Mouse (Mus musculus): ENCODE measurements at regions not wholly inside any gene's neighbourhood (a gene's known extent, or its start where the extent isn't known, plus 50 kb on each side); places are given as distances from the start of the nearest gene placed in this dataset.

DNA sequence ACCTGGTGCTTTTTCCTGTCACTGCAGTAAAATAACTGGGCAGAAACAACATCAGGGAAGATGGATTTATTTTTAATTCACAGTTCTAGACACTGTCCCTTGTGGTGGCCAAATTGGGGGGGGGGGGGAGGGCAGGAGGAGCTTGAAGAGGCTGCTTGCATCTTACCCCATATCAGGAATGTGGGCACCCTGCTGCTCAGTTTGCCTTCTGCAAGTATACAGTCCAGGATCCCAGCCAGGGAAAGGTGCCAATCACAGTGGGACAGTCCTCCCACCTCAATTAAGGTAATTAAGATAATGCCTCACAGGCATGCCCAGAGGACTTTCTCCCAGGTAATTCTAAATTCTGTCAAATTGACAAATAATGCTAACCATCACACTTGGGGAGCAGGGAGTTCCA lies 179.2 kb upstream of the Zmiz1 start:
- DNase-seq (ENCODE audit: low read depth, low spot score): no peak

- DNase-seq (ENCODE audit: low read depth, low spot score): no peak
Observed at GRCm38 (mm10) chr14:25292557-25292956, 166.4 kb upstream of the Zmiz1 start.

- DNase-seq (ENCODE audit: low read depth, low spot score): no peak
Observed at GRCm38 (mm10) chr14:25294226-25294625, 164.8 kb upstream of the Zmiz1 start.

- DNase-seq (ENCODE audit: low read depth, low spot score): no peak
Observed at GRCm38 (mm10) chr14:25295688-25296350, 163.2 kb upstream of the Zmiz1 start.

DNA sequence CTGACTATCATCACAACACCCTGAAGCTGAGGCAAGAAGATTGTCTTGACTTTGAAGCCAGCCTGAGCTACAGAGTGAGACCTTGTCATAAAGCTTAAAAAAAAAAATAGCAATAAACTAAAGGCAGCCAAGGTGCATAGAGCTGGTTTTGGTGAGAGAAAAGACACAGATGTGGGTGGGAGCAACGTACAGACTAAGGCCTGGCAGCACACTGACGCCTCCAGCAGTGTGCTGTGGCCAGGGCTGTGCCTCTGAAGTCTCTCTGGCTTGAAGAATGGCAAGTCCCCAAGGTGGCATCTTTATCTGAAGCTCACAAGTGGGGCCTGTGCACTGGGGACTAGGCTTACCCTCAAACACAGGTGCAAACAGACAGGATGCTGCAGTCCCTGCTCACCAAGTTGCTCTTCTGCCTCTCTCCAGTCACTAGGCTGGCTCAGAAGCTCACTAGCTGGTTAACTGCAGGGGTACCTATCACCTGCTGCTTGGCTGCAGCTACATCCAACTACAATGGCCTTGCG lies 159.3 kb upstream of the Zmiz1 start:
- no peak for DNase-seq (ENCODE audit: low read depth, low spot score)

DNA sequence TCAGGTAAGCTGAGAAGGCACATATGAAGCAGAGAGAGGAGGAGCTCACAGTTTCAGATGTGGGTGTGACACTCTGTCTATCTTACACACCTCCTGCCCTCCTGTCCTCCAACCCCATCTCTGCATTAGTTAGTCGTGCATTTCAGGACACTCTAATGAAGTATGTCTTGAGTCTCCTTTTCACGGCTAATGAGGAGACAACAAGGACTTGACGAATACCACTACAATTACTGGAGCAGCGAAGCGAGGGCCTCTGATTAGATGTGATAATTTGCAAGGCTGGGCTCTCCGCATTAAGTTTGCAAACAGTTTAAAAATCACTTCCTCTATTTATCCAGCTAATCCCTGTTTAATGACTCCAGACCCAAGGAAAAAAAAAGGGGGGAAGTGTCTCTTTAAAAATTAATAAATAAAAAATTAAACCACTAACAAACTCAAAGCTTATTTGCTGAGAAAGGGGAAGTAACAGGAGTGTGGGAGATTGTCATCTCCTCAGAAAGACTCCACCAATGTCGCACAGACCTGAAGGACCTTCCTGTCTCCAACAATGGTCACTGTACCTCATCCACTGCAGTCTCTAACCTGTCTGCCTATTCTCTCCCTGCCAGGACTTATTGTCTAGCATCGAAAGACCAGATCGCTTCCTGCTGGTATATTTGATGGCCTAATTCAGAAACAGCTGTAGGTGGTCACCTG lies 157.5 kb upstream of the Zmiz1 start:
- no peak for DNase-seq (ENCODE audit: low read depth, low spot score)

DNA sequence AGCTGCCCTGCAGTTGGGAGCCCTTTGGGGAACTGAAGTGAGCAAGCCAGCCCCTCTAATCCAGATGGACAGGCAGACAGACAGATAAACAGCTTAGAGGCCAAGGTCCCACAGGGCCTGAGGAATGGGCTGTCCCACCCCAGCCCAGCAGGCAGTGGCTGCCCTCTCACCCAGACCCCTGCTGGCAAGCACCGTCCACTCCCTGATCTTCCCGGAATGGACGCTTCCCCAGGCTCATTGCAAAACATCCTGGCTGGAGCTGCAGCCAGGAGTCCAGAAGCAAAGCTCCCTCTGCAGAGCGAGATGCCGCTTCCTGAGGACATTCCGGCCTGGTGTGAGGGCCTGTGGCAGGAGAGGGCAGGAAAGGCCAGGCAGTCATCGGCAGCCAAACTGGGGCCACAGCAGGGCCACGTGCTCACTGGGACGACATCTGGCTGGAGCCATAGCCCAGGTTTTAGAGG lies 154.6 kb upstream of the Zmiz1 start:
- no peak for DNase-seq (ENCODE audit: low read depth, low spot score)

DNA sequence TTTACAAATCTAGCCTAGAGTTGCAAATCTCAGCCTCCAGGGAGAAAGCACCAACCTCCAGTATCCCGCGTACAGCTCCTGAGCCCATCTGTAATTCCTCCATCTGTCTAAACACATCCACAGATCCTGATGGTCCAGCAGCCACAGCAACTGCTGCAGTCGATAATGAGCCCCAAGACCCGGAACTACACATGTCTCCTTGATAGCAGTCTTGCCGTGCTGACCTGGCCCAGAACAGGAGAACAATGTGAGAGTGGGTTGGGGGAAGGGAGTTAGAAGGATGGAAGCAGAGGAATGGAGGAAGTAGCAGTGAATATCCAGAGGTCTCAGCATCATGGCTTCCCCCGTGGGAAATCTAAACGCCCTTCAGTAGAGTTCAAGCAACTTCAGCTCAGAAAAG lies 152.8 kb upstream of the Zmiz1 start:
- no peak for DNase-seq (ENCODE audit: low read depth, low spot score)

- no peak for DNase-seq (ENCODE audit: low read depth, low spot score)
Observed at GRCm38 (mm10) chr14:25306961-25307654, 151.9 kb upstream of the Zmiz1 start.

DNA sequence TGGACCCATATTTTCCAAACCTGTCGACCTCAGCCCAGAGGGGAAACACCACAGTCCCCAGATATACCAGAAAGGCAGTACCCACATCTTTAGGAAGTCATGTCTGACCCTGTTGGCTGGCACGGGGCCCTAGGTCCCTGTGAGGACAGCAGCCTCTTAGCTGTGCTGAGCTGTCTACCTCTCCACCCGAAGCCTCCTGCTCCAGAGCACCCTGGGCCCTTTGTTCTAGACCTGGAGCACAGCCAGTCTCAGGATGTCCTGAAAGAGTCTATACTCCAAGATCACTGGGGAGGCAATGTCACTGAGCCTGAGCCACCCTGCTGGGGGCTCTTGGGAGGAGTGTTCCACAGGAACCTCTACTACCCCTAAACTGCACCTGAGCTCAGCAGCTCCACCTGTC lies 150.9 kb upstream of the Zmiz1 start:
- no peak for DNase-seq (ENCODE audit: low read depth, low spot score)

GRCm38 (mm10) chr14:25310671-25311151 lies 148.3 kb upstream of the Zmiz1 start:
- no peak for DNase-seq (ENCODE audit: low read depth, low spot score)

DNA sequence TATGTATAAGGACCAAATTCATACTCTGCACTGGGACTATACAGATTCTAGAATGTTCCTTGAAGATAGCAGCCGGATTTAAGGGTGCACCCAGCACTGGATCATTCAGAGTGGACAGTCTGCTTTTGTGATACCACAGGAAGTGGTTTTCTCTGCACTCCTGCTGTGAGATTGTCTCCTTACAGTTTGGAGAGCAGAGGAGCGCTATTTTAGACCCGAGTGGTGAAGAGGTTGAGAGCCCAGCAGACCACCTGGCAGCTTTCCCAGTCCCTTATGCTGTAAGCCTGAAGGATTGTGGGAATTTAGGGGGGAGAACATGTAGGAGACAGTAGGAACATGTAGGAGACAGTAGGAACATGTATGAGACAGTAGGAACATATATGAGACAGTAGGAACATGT lies 147.5 kb upstream of the Zmiz1 start:
- no peak for DNase-seq (ENCODE audit: low read depth, low spot score)

DNA sequence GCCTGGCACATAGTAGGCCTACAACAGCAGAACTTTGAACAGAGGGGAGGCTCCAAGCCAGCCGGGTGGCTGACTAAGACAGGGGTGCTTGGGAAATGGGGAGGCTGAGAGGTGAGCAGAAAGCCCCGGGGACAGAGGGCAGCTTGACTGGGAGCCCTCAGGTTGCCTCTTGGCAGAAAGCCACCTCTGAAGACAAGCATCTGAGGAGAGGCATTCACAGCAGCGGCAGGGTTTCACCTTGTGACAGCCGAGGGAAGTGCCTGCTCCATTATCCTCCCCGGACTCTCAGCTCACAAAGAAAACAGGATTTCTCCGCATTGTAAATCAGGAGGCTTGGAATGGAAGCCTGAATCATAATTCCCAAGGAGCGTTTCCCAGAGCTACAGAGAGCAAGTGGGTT lies 146.8 kb upstream of the Zmiz1 start:
- DNase-seq (ENCODE audit: low read depth, low spot score): no peak

- no peak for DNase-seq (ENCODE audit: low read depth, low spot score)
Observed at GRCm38 (mm10) chr14:25312814-25313426, 146.1 kb upstream of the Zmiz1 start.

GRCm38 (mm10) chr14:25313693-25314240 lies 145.2 kb upstream of the Zmiz1 start:
- no peak for DNase-seq (ENCODE audit: low read depth, low spot score)

DNA sequence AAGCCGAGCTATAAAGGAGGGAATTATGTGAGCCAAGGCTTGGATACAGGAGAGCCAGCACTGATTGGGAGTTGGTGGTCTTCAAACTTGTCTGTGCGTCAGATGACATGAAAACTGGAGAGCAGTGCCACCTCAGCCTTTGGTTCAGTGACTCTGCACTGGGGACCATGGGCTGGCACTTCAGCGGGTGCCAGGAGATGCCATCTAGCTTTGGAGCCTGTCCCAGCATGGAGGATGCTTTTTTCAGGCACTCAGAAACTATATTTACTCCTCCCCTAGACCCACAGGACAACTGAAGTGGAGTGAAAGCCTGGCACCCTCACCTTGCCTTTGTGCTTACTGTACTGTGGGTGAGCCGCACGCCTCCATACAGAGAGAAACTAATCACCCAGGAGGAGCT lies 142.5 kb upstream of the Zmiz1 start:
- no peak for DNase-seq (ENCODE audit: low read depth, low spot score)

DNA sequence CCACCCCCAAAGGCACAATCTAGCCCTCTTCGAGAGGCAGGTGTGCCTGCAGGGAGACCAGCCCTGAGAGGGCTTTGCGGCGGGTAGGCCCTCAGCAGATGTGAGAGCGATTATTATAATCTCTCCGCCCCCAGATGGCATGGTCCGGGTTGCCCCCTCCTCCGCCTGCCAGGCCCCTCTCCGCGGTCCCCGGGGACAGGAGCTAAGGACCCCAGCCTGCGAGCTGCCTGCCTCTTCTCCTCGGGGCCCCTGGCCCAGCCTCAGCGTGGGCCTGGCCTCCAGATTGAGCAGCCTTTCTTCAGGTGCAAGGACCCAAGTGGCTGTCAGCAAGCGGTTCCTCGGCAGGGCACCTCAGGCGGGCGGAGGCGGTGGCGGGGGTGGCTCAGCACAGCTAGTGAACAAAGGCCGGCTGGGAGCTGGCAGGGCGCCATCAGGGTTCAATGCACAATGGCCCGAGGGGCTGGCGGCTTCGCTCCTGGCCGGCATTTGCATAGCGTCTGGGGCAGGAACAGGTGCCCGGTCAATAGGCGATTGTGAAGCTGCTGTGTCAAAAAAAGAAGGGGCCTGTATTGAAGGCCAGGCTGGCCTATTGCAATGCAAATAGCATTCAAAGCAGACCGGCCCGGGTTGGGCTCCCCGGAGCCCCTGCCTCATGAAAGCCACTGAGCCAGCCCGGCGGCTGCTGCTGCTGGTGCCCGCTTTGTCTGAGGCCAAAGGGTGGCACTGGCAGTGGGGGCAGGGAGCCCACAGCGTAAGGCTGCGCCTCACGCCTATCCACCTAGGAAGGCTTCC lies 141.1 kb upstream of the Zmiz1 start:
- DNase-seq (ENCODE audit: low read depth, low spot score): peak; percentile 83

GRCm38 (mm10) chr14:25318909-25319308 lies 140.1 kb upstream of the Zmiz1 start:
- no peak for DNase-seq (ENCODE audit: low read depth, low spot score)

- no peak for DNase-seq (ENCODE audit: low read depth, low spot score)
Observed at GRCm38 (mm10) chr14:25320141-25320540, 138.8 kb upstream of the Zmiz1 start.

DNA sequence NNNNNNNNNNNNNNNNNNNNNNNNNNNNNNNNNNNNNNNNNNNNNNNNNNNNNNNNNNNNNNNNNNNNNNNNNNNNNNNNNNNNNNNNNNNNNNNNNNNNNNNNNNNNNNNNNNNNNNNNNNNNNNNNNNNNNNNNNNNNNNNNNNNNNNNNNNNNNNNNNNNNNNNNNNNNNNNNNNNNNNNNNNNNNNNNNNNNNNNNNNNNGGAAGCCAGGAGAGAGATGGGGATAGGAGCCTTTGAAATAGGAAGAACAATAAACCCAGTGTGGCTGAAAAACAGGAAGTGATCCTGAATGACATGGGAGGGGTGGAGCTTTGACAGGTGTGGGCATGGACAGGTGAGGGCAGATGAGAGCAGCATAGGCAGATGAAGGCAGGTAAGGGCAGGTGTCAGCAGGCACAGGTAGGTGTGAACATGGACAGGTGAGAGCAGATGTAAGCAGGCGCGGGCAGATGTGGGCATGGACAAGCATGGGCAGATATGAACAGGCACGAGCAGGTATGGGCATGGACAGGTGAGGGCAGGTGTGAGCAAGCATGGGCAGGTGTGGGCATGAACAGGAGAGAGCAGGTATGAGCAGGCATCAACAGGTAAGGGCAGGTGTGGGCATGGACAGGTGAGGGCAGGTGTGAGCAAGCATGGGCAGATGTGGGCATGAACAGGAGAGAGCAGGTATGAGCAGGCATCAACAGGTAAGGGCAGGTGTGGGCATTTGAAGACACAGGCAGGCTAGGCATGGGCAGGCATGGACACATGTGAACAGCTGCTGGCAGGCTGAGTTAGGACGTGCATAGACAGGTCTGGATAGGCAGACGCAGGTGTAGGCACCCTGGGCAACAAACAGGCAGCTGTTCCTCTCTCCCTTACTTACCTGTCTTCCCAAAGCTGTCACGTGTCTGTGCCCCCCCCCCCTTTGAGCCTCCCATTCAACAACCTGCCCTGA lies 135.2 kb upstream of the Zmiz1 start:
- DNase-seq (ENCODE audit: low read depth, low spot score): no peak
